Mouse (Mus musculus): Measurements from ENCODE around the gene Gm3404. TPM values are rescaled to one million over a fixed set of nuclear protein-coding genes. Genes with fewer than 3 reads are reported as not detected.
"Not testable (repeated sequence)": the region's sequence is repeated elsewhere in the genome, so short reads cannot be mapped to it uniquely, and the experiment has no call there.

Gene Gm3404
- total RNA-seq (2021): not detected

DNA sequence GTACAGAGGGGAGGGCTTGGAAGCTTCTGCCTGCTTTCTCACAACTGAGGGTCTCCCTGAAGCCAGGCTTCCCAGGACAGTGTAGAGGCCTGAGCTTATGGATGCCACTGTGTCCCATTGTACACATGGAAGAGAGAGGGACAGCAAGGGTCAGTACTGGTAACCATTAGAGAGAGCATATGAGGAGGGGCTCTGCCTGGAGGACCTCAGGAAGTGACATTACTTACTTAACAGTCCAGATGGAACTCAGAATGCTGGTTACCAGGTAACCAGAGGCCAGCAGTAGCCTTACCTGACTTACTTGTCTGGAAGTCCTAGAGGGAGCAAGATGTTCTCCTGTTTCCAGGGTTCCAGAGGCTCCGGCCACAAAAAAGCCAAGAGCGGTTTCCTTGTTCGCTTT is at the start of gene Gm3404:
TSS of gene Gm3404 (plus strand) at position 301 of the 400 bp plus-strand sequence.
- intact Hi-C loops (cut with DNase I); DNase-seq: not testable (repeated sequence)

DNA sequence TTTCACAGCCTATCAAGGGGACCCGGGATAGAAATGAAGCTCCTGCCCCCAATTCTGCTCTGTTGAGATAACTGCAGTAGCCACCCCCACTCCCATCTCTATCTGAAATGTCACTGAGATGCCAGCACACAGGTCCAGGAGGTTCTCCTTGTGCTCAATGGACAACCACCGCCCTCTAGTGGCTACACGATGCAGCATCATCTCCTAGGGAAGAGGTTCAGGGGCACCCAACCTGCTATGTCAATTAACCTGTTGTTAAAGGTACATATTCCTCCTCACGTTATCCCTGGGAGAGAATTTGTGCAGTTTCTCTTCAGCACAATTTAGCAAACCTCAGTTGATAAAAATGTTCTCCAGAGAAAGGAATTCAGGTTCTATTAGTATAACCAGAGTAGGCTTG is 46.0 kb upstream of the Gm3404 start:
- peak; percentile 13 for DNase-seq
- intact Hi-C loops (cut with DNase I): not testable (repeated sequence)

DNA sequence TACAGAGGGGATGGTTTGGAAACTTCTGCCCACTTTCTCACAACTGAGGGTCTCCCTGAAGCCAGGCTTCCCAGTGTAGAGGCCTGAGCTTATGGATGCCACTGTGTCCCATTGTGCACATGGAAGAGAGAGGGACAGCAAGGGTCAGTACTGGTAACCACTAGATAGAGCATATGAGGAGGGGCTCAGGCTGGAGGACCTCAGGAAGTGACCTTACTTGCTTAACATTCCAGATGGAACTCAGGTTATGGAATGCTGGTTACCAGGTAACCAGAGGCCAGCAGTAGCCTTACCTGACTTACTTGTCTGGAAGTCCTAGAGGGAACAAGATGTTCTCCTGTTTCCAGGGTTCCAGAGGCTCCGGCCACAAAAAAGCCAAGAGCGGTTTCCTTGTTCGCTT is 43.9 kb upstream of the Gm3404 start, which contains the start of gene Gm6408:
TSS of gene Gm6408 (plus strand) at position 301 of the 400 bp plus-strand sequence.
- DNase-seq; intact Hi-C loops (cut with DNase I): not testable (repeated sequence)

DNA sequence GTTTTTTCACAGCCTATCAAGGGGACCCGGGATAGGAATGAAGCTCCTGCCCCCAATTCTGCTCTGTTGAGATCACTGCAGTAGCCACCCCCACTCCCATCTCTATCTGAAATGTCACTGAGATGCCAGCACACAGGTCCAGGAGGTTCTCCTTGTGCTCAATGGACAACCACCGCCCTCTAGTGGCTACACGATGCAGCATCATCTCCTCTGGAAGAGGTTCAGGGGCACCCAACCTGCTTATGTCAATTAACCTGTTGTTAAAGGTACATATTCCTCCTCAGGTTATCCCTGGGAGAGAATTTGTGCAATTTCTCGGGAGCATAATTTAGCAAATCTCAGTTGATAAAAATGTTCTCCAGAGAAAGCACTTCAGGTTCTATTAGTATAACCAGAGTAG is 36.6 kb upstream of the Gm3404 start:
- peak in 1 of 2 experiments; percentile 19 for DNase-seq
- intact Hi-C loops (cut with DNase I): not testable (repeated sequence)

DNA sequence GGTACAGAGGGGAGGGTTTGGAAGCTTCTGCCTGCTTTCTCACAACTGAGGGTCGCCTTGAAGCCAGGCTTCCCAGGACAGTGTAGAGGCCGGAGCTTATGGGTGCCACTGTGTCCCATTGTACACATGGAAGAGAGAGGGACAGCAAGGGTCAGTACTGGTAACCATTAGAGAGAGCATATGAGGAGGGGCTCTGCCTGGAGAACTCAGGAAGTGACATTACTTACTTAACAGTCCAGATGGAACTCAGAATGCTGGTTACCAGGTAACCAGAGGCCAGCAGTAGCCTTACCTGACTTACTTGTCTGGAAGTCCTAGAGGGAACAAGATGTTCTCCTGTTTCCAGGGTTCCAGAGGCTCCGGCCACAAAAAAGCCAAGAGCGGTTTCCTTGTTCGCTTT is 34.5 kb upstream of the Gm3404 start, which contains the start of gene Gm6370:
TSS of gene Gm6370 (plus strand) at position 301 of the 400 bp plus-strand sequence.
- intact Hi-C loops (cut with DNase I); DNase-seq: not testable (repeated sequence)

DNA sequence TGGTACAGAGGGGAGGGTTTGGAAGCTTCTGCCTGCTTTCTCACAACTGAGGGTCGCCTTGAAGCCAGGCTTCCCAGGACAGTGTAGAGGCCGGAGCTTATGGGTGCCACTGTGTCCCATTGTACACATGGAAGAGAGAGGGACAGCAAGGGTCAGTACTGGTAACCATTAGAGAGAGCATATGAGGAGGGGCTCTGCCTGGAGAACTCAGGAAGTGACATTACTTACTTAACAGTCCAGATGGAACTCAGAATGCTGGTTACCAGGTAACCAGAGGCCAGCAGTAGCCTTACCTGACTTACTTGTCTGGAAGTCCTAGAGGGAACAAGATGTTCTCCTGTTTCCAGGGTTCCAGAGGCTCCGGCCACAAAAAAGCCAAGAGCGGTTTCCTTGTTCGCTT is 23.5 kb upstream of the Gm3404 start, which contains the start of gene 4930449I24Rik:
TSS of gene 4930449I24Rik (plus strand) at position 301 of the 400 bp plus-strand sequence.
- DNase-seq; intact Hi-C loops (cut with DNase I): not testable (repeated sequence)

DNA sequence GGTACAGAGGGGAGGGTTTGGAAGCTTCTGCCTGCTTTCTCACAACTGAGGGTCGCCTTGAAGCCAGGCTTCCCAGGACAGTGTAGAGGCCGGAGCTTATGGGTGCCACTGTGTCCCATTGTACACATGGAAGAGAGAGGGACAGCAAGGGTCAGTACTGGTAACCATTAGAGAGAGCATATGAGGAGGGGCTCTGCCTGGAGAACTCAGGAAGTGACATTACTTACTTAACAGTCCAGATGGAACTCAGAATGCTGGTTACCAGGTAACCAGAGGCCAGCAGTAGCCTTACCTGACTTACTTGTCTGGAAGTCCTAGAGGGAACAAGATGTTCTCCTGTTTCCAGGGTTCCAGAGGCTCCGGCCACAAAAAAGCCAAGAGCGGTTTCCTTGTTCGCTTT is 11.8 kb upstream of the Gm3404 start, which contains the start of gene Gm3402:
TSS of gene Gm3402 (plus strand) at position 301 of the 400 bp plus-strand sequence.
- intact Hi-C loops (cut with DNase I); DNase-seq: not testable (repeated sequence)

DNA sequence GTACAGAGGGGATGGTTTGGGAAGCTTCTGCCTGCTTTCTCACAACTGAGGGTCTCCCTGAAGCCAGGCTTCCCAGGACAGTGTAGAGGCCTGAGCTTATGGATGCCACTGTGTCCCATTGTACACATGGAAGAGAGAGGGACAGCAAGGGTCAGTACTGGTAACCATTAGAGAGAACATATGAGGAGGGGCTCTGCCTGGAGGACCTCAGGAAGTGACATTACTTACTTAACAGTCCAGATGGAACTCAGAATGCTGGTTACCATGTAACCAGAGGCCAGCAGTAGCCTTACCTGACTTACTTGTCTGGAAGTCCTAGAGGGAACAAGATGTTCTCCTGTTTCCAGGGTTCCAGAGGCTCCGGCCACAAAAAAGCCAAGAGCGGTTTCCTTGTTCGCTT is 11.7 kb downstream of the Gm3404 start, which contains the start of gene Gm3409:
TSS of gene Gm3409 (plus strand) at position 301 of the 400 bp plus-strand sequence.
- intact Hi-C loops (cut with DNase I); DNase-seq: not testable (repeated sequence)

DNA sequence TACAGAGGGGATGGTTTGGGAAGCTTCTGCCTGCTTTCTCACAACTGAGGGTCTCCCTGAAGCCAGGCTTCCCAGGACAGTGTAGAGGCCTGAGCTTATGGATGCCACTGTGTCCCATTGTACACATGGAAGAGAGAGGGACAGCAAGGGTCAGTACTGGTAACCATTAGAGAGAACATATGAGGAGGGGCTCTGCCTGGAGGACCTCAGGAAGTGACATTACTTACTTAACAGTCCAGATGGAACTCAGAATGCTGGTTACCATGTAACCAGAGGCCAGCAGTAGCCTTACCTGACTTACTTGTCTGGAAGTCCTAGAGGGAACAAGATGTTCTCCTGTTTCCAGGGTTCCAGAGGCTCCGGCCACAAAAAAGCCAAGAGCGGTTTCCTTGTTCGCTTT is 30.2 kb downstream of the Gm3404 start, which contains the start of gene Gm3415:
TSS of gene Gm3415 (plus strand) at position 301 of the 400 bp plus-strand sequence.
- DNase-seq; intact Hi-C loops (cut with DNase I): not testable (repeated sequence)

DNA sequence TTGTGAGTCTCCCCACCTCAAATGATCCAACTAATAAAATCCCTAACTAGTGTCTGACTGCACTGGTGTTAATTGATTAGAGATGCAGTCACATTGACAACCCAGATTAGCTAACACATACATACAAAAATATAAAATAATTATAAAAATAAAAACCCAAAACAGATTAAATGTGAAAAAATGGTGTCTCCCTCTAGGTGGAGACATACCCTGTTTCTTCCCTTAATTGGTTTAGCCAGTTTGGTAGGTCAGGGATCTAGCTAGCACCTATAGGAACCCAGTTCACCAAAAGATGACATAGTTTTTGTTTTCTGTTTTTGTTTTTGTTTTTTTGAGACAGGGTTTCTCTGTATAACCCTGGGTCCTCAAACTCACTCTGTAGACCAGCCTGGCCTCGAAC is 38.7 kb downstream of the Gm3404 start:
- DNase-seq: no peak
- intact Hi-C loops (cut with DNase I): no loop called here

DNA sequence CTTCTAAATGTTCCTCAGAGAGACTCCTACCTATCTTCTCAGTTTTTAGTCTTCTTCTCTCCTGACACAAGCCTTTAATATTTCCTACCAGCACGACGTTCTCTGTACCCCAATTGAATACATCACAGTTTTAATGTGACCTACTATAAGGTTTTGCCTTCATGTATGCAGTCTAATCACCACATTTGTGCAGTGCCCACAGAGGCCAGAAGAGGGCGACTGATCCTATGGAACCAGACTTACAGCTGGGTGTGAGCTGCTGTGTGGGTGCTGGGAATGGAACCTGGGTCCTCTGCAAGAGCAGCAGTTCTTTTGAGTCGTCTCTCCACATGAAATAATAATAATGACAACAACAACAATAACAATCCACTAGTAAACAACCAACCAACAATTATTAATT is 41.5 kb downstream of the Gm3404 start:
- intact Hi-C loops (cut with DNase I): loop anchor here (5.0 kb wide), 1 partner anchor 420 kb away; no protein-coding TSS in a partner anchor
- no peak for DNase-seq

DNA sequence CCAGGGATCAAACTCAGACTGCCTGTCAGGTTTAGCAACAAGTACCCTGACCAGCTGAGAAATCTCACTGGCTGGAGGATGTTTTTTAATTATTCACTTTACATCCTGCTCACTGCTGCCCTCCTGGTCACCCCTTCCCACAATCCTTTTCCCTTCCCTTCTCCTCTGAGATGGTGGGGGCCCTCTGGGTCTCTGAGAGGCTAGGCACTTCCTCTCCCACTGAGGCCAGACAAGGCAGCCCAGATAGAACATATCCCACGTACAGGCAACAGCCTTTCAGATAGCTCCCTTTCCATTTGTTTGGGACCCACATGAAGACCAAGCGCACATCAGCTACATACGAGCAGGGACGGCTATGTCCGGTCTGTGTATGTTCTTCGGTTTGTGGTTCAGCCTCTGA is 44.6 kb downstream of the Gm3404 start:
- intact Hi-C loops (cut with DNase I); DNase-seq: not testable (repeated sequence)

DNA sequence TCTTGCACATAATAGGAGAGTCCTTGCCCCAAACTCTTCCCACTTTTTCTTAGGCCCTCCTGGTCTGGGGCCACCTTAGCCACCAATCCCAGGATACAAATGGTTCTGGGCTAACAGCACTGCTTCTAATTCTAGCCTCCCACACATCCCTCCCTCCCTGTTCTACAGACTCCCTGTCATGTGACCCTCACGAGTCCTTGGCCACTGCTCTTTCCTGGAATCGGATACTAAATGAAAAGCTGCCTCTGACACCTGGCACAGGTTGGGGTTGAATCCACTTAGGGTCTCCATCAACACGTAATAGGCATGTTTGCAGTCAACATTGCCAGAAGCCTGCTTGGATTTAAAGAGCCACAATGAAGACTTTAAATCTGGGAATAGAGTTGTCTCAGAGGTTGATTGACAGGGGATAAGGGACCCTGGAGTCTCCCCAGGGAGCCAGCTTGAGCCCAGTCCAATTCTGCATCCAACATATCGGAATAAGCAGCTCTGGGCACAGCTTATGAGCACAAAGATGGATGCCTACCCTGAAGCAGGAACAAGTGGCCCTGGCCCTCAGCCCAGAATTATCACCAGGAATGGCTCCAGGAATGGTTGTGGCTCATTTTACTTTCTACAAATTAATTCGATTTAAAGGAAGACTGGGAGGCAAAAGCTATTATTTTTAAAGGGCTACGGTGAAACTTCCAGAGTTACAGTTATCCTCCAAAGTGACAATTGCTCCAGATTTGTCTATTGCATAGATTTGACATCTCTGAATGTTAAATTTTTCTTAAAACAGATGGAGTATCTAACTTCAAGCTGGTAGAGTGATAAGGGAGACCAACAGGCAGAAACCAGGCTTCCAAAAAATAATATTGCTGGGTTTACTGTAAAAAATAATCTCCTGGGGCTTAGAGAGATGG is 46.5 kb downstream of the Gm3404 start:
- DNase-seq: peak; percentile 30 to 36
- intact Hi-C loops (cut with DNase I): not testable (repeated sequence)

DNA sequence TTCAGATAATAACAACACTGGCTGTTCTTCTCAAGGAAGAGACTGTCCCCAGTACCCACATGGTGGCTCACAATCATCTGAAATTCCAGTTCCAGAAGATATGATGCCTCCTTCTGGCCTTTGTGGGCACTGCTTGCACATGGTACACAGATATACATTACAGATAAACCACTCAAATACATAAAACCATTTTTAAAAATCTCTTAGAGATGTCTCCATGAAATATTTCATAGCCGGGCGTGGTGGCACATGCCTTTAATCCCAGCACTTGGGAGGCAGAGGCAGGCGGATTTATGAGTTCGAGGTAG is 47.1 kb downstream of the Gm3404 start:
- DNase-seq; intact Hi-C loops (cut with DNase I): not testable (repeated sequence)

DNA sequence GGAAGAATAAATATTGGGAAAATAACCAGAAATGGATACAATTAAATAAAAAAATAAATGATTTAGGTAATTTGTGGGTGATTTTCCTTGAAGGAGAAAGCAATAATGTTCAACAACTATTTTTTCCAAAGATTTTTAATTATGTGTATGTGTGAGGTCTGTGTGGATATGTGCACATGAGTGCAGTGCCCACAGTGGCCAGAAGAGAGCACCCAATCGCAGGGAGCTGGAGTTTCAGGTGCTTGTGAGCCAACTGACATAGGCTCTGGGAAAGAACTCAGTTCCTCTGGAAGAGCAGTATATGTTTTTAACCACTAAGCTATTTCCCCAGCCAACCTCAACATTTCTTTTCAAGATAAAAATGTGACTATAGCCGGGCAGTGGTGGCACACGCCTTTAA is 51.1 kb downstream of the Gm3404 start:
- intact Hi-C loops (cut with DNase I): no loop called here
- no peak for DNase-seq

Other genes starting within 250 kb of the Gm3404 start
- gene Wasf3, start 140.8 kb upstream of the Gm3404 start, total RNA-seq (2021): under 1 TPM; 0.54 to 0.58 TPM
- not detected for gene Gm6408, start 43.8 kb upstream of the Gm3404 start, total RNA-seq (2021)
- not detected for gene Gm6370, start 34.4 kb upstream of the Gm3404 start, total RNA-seq (2021)
- gene 4930449I24Rik, start 23.4 kb upstream of the Gm3404 start, total RNA-seq (2021): not detected
- not detected for gene Gm3402, start 11.7 kb upstream of the Gm3404 start, total RNA-seq (2021)
- not detected for gene Gm3409, start 11.8 kb downstream of the Gm3404 start, total RNA-seq (2021)
- not detected for gene Gm3415, start 30.3 kb downstream of the Gm3404 start, total RNA-seq (2021)
- gene Gpr12, start 59.4 kb downstream of the Gm3404 start, total RNA-seq (2021): not detected

Measured in heart, postnatal 36 days (tissue).